Mouse (Mus musculus) gastrocnemius, postnatal 4 days (tissue): ENCODE data around the gene Mapk6. TPM values are rescaled to one million over a fixed set of nuclear protein-coding genes. Genes with fewer than 3 reads are reported as not detected.
A peak's percentile ranks its signal among the peaks of the same experiment; 100 is the strongest.
"Not testable (repeated sequence)": the region's sequence is repeated elsewhere in the genome, so short reads cannot be mapped to it uniquely, and the experiment has no call there.

Experiments used
- DNase-seq, 2 experiments: peaks; one replicate each; pipeline ENCODE4 v3.0.0; 2021 to 2022; ENCODE audit warnings: low spot score in 2 of 2, mixed read lengths in 2 of 2
- long read RNA-seq, 2 experiments: library from polyadenylated mRNA; stranded (forward); transcript quantifications; one replicate each; pipeline ENCODE4 v2.0.0; 2021
- total RNA-seq, 2 experiments: library from RNA; stranded (reverse); gene quantifications; 2 replicates each; pipeline ENCODE4 v1.2.3; 2021

Gene Mapk6
- 10 to 100 TPM; 49.1 to 51.6 TPM for total RNA-seq
- long read RNA-seq, experiment 1, full-length matches to known transcripts, result 25 of 51 reads
- long read RNA-seq, experiment 1, partial matches to known transcripts, result 14 of 51 reads
- long read RNA-seq, experiment 1, other reads (novel, unspliced or antisense), result 12 of 51 reads
- long read RNA-seq, experiment 2, full-length matches to known transcripts, result 24 of 42 reads
- long read RNA-seq, experiment 2, partial matches to known transcripts, result 9 of 42 reads
- long read RNA-seq, experiment 2, other reads (novel, unspliced or antisense), result 9 of 42 reads

- DNase-seq, result peak; percentile 98 to 99
Observed at GRCm38 (mm10) chr9:75409852-75410378, at the start of gene Mapk6. Gene Mapk6 (minus strand): TSS chr9:75410005.

- DNase-seq, result no peak
Observed at GRCm38 (mm10) chr9:75455684-75456083, 45.9 kb upstream of the Mapk6 start.

- DNase-seq, result no peak
Observed at GRCm38 (mm10) chr9:75453994-75454393, 44.2 kb upstream of the Mapk6 start.

- no peak for DNase-seq
Observed at GRCm38 (mm10) chr9:75448021-75448420, 38.2 kb upstream of the Mapk6 start.

- not testable (repeated sequence) for DNase-seq
Observed at GRCm38 (mm10) chr9:75446574-75446973, 36.8 kb upstream of the Mapk6 start.

- DNase-seq, result no peak
Observed at GRCm38 (mm10) chr9:75444981-75445380, 35.2 kb upstream of the Mapk6 start.

- DNase-seq, result peak in 1 of 2 experiments; percentile 57
Observed at GRCm38 (mm10) chr9:75441691-75442131, 31.9 kb upstream of the Mapk6 start.

- peak; percentile 61 to 87 for DNase-seq
Observed at GRCm38 (mm10) chr9:75440796-75441666, 31.2 kb upstream of the Mapk6 start, which contains the start of gene Leo1. Gene Leo1 (plus strand): TSS chr9:75441524.

- no peak for DNase-seq
Observed at GRCm38 (mm10) chr9:75437653-75438385, 28.0 kb upstream of the Mapk6 start.

GRCm38 (mm10) chr9:75435918-75436317 lies 26.1 kb upstream of the Mapk6 start:
- peak; percentile 53 to 76 for DNase-seq

- no peak for DNase-seq
Observed at GRCm38 (mm10) chr9:75435291-75435690, 25.5 kb upstream of the Mapk6 start.

GRCm38 (mm10) chr9:75434872-75435271 lies 25.1 kb upstream of the Mapk6 start:
- no peak for DNase-seq

- no peak for DNase-seq
Observed at GRCm38 (mm10) chr9:75434172-75434793, 24.5 kb upstream of the Mapk6 start.

- no peak for DNase-seq
Observed at GRCm38 (mm10) chr9:75432694-75433093, 22.9 kb upstream of the Mapk6 start.

- DNase-seq, result no peak
Observed at GRCm38 (mm10) chr9:75430822-75431621, 21.2 kb upstream of the Mapk6 start.

GRCm38 (mm10) chr9:75429657-75430056 lies 19.9 kb upstream of the Mapk6 start:
- DNase-seq, result no peak

- no peak for DNase-seq
Observed at GRCm38 (mm10) chr9:75429040-75429439, 19.2 kb upstream of the Mapk6 start.

GRCm38 (mm10) chr9:75428274-75428600 lies 18.4 kb upstream of the Mapk6 start:
- no peak for DNase-seq

- DNase-seq, result no peak
Observed at GRCm38 (mm10) chr9:75427366-75428273, 17.8 kb upstream of the Mapk6 start.
